Mouse (Mus musculus) cortical plate, adult 2 months (tissue): ENCODE measurements around the gene Gm43518.

Source experiments
- CTCF ChIP-seq: fragments of 200-500 bp; IDR thresholded peaks from 2 replicates; pipeline ENCODE4 v1.5.1; 2011; ENCODE audit warnings: mild to moderate bottlenecking, control low read depth, low read length; ENCODE audit not compliant: insufficient read depth; ENCODE audit errors: extremely low read depth
- POLR2A ChIP-seq: fragments of 200-500 bp; IDR thresholded peaks from 2 replicates; pipeline ENCODE4 v1.6.1; 2011; ENCODE audit warnings: mild to moderate bottlenecking, low read length, control low read depth; ENCODE audit not compliant: insufficient read depth; ENCODE audit errors: extremely low read depth

- TF ChIP-seq CTCF (no peak), POLR2A (no peak)
Measured at GRCm38 (mm10) chr5:123890312-123890711, 36.9 kb upstream of the Gm43518 start.
